26 mouse cellular contexts compared by ENCODE assay signal in the genomic region with DNA sequence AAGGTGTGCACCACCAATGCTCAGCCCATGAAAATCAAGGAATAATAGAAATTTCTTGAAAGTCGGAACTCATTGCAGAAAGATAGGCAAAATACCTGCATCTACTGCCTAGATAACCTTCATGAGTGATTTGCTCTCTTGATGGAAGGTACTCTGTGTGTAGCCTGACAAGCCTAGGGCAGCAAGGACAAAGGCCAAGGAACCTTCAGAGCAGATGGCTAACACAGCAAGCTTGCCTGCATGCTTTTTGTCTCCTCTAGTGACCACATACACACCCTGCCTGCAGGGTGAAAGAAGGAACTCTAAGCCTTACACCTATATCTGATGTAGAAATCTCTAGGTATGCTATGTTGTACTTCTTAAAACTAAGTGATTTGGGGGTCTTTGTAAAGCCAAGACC. TPM values are rescaled to one million over a fixed set of nuclear protein-coding genes. Genes with fewer than 3 reads are reported as not detected.
DNase-seq lines count a peak whose midpoint lies in the region; ATAC-seq and TF ChIP-seq lines count a peak whose summit lies in the region.
"Had no signal": no experiment of that assay in that cellular context is flagged by ENCODE, and none has a peak within 500 bp of the region (broad histone marks: within the 10 kb centered on the region; RNA-seq: fewer than 3 reads in every experiment).

No protein-coding gene starts in this region.

- H3K4me3 ChIP-seq in cerebellum, adult 2 months (replicated peaks; ENCODE audit: insufficient read depth, low read depth, low read length), result no peak overlapping the region
- H3K4me3 ChIP-seq in heart, embryonic 12.5 days, result no peak overlapping the region
- H3K4me3 ChIP-seq: embryonic facial prominence, embryonic 12.5 days; embryonic facial prominence, embryonic 15.5 days; heart, embryonic 13.5 days; hindbrain, embryonic 12.5 days; intestine, embryonic 15.5 days had no signal

- no peak for TF ChIP-seq CTCF in cerebellum, adult 2 months (IDR thresholded peaks at IDR 0.05; ENCODE audit: borderline replicate concordance, insufficient read depth, low read depth, low read length)

- TF ChIP-seq POLR2A in cerebellum, adult 2 months (IDR thresholded peaks at IDR 0.05; ENCODE audit: borderline replicate concordance, insufficient read depth, low read length), result no peak

- H3K27me3 ChIP-seq in cerebellum, adult 2 months (ENCODE audit: control insufficient read depth, insufficient read depth, low read length), result no peaks in the 10 kb centered on the region
- no peaks in the 10 kb centered on the region for H3K27me3 ChIP-seq in heart, embryonic 12.5 days (replicated peaks)
- H3K27me3 ChIP-seq: CH12.LX; embryonic facial prominence, embryonic 12.5 days; embryonic facial prominence, embryonic 15.5 days; heart, embryonic 13.5 days; hindbrain, embryonic 12.5 days; intestine, embryonic 15.5 days; Patski had no signal

- no peaks in the 10 kb centered on the region for H3K36me3 ChIP-seq in heart, embryonic 12.5 days
- H3K36me3 ChIP-seq: embryonic facial prominence, embryonic 12.5 days; embryonic facial prominence, embryonic 15.5 days; G1E; heart, embryonic 13.5 days; hindbrain, embryonic 12.5 days; intestine, embryonic 15.5 days had no signal

- no peaks in the 10 kb centered on the region for H3K9me3 ChIP-seq in heart, embryonic 12.5 days (replicated peaks)
- H3K9me3 ChIP-seq: embryonic facial prominence, embryonic 12.5 days; embryonic facial prominence, embryonic 15.5 days; G1E; heart, embryonic 13.5 days; hindbrain, embryonic 12.5 days; intestine, embryonic 15.5 days had no signal

- H3K27ac ChIP-seq in cerebellum, adult 2 months (ENCODE audit: insufficient read depth, low read length), result no peak overlapping the region
- H3K27ac ChIP-seq in heart, embryonic 12.5 days (ENCODE audit: poor library complexity, severe bottlenecking), result no peak overlapping the region
- H3K27ac ChIP-seq: embryonic facial prominence, embryonic 12.5 days; embryonic facial prominence, embryonic 15.5 days; heart, embryonic 13.5 days; hindbrain, embryonic 12.5 days; intestine, embryonic 15.5 days had no signal

- peak; percentile 5 for DNase-seq in adrenal gland, adult 8-10 months
- no peak for DNase-seq in adrenal gland, postnatal 14 days
- DNase-seq in cerebellum, adult 18-20 months, result peak; percentile 21 to 34
- DNase-seq in cerebellum, adult 8-10 months, result no peak
- peak; percentile 28 to 52 for DNase-seq in cerebellum, adult 2 months
- peak; percentile 20 to 44 for DNase-seq in cerebellum, postnatal 10 days
- DNase-seq in right cerebral cortex, postnatal 14 days, result no peak
- DNase-seq: B cell, adult 2 months; forebrain, postnatal 0 days; gastrocnemius, postnatal 25 days; heart, adult 18-20 months; heart, postnatal 14 days; heart, postnatal 4 days; kidney, adult 18-20 months; kidney, adult 9 months had no signal

- no peak overlapping the region for H3K4me2 ChIP-seq in heart, embryonic 12.5 days
- H3K4me2 ChIP-seq: embryonic facial prominence, embryonic 12.5 days; embryonic facial prominence, embryonic 15.5 days; heart, embryonic 13.5 days; hindbrain, embryonic 12.5 days; intestine, embryonic 15.5 days had no signal

- H3K4me1 ChIP-seq in cerebellum, adult 2 months (ENCODE audit: control insufficient read depth, insufficient read depth, low read length), result peaks cover 3% of the 10 kb centered on the region; the same call in 1 of the 2 replicates
- peaks cover 13% of the 10 kb centered on the region for H3K4me1 ChIP-seq in heart, embryonic 12.5 days (replicated peaks)
- H3K4me1 ChIP-seq: embryonic facial prominence, embryonic 12.5 days; embryonic facial prominence, embryonic 15.5 days; hindbrain, embryonic 12.5 days; intestine, embryonic 15.5 days had no signal

- WGBS in cerebellum, adult 2 months, result 65% methylated on average over 1 of the region's 1 CpGs
- WGBS in heart, embryonic 12.5 days, result 91% methylated on average over 1 of the region's 1 CpGs

- H3K9ac ChIP-seq in heart, embryonic 12.5 days, result no peak overlapping the region
- H3K9ac ChIP-seq: embryonic facial prominence, embryonic 12.5 days; embryonic facial prominence, embryonic 15.5 days; forebrain, postnatal 0 days; heart, embryonic 13.5 days; hindbrain, embryonic 12.5 days; intestine, embryonic 15.5 days had no signal

- no peak for ATAC-seq in heart, embryonic 12.5 days (ENCODE audit: insufficient number of reproducible peaks, low FRiP score)
- ATAC-seq: forebrain, embryonic 14.5 days; forebrain, postnatal 0 days; hindbrain, embryonic 16.5 days; intestine, embryonic 15.5 days; Patski had no signal

RNA-seq across cellular contexts. Expression of gene Epdr1, which starts 24.6 kb away (rescaled TPM):
- 10 to 100 TPM; 17.2 to 34.9 (median 22.9) TPM for total RNA-seq in adrenal gland, adult 8-10 months (2022)
- total RNA-seq in adrenal gland, postnatal 14 days (2021), result 13.4 and 15.6 TPM in 2 replicates
- polyA plus RNA-seq in cerebellum, adult 2 months (2012; rRNA removed), result 175 and 181 TPM in 2 replicates
- polyA plus RNA-seq in heart, embryonic 12.5 days (2016; fragmentation: Nextera tagmentation; extraction: Ambion mirVana), result 38.0 and 41.7 TPM in 2 replicates
- polyA plus RNA-seq: G1E had no signal

RNA-seq across cellular contexts. Expression of gene Sfrp4, which starts 27.8 kb away (rescaled TPM):
- 1 to 10 TPM; 2.6 to 6.4 (median 4.2) TPM for total RNA-seq in adrenal gland, adult 8-10 months (2022)
- 2.8 and 3.7 TPM in 2 replicates for total RNA-seq in adrenal gland, postnatal 14 days (2021)
- 2.8 and 4.0 TPM in 2 replicates for polyA plus RNA-seq in cerebellum, adult 2 months (2012; rRNA removed)
- 0.29 and 0.49 TPM in 2 replicates for polyA plus RNA-seq in heart, embryonic 12.5 days (2016; fragmentation: Nextera tagmentation; extraction: Ambion mirVana)
- total RNA-seq: CH12.LX had no signal
- polyA plus RNA-seq: G1E had no signal

Comparison
In these comparisons a context has a peak if more than half of its experiments do, and no peak if none do; other contexts are left out.
1. DNase-seq: peak in adrenal gland, adult 8-10 months (single experiment), cerebellum, adult 18-20 months (2 of 2), cerebellum, adult 2 months (2 of 2) and cerebellum, postnatal 10 days (2 of 2); none in adrenal gland, postnatal 14 days (single experiment), cerebellum, adult 8-10 months (single experiment) and right cerebral cortex, postnatal 14 days (single experiment).